Mouse (Mus musculus) hindbrain, embryonic 11.5 days (tissue): Measurements from ENCODE around the gene Irx2. TPM values are rescaled to one million over a fixed set of nuclear protein-coding genes. Genes with fewer than 3 reads are reported as not detected.

Experiments
- ATAC-seq: fragments of 200-750 bp; cut with Nextera tagmentation; 2 replicates; pipeline ENCODE4 v1.8.0; 2017; ENCODE audit warnings: mild to moderate bottlenecking, moderate TSS enrichment, moderate library complexity; ENCODE audit not compliant: low FRiP score
- DNase-seq: peaks from one replicate; pipeline ENCODE4 v3.0.0-alpha.2; 2015; ENCODE audit warnings: low spot score
- H3K27ac ChIP-seq: fragments of 300-500 bp; sonication (generic); 2 replicates; pipeline ENCODE4 v1.5.1; 2014; ENCODE audit warnings: mild to moderate bottlenecking, low read depth, low read length
- H3K27me3 ChIP-seq: fragments of 300-500 bp; sonication (generic); 2 replicates; pipeline ENCODE4 v1.6.1; 2014; ENCODE audit warnings: mild to moderate bottlenecking, low read length, moderate library complexity, mixed read lengths; ENCODE audit not compliant: control insufficient read depth, insufficient read depth
- H3K36me3 ChIP-seq: fragments of 300-500 bp; sonication (generic); 2 replicates; pipeline ENCODE4 v1.6.1; 2014; ENCODE audit warnings: mild to moderate bottlenecking, low read length, moderate library complexity, mixed read lengths; ENCODE audit not compliant: control insufficient read depth, insufficient read depth
- H3K4me1 ChIP-seq: fragments of 300-500 bp; sonication (generic); replicated peaks from 2 replicates; pipeline ENCODE4 v1.6.1; 2014; ENCODE audit warnings: low read length, mixed read lengths; ENCODE audit not compliant: control insufficient read depth, insufficient read depth
- H3K4me2 ChIP-seq: fragments of 300-500 bp; sonication (generic); replicated peaks from 2 replicates; pipeline ENCODE4 v1.6.1; 2014; ENCODE audit warnings: mild to moderate bottlenecking, low read depth, low read length
- H3K4me3 ChIP-seq: fragments of 300-500 bp; sonication (generic); 2 replicates; pipeline ENCODE4 v1.5.1; 2014; ENCODE audit warnings: low read depth, low read length
- H3K9ac ChIP-seq: fragments of 300-500 bp; sonication (generic); 2 replicates; pipeline ENCODE4 v1.6.1; 2014; ENCODE audit warnings: low read depth, low read length
- H3K9me3 ChIP-seq: fragments of 300-500 bp; sonication (generic); 2 replicates; pipeline ENCODE4 v1.6.1; 2016; ENCODE audit warnings: low read length; ENCODE audit not compliant: control insufficient read depth
- WGBS: fragments of 180-500 bp; shearing (Covaris S2); extraction: QIAGEN DNeasy Blood & Tissue Kit; methylation state at CpG from one replicate; pipeline ENCODE4 v1.1.7; 2014; 5-methylcytosine and 5-hydroxymethylcytosine counted together
- polyA plus RNA-seq: library from polyadenylated mRNA; unstranded; fragments of >200 nt; fragmentation: Nextera tagmentation; extraction: Ambion mirVana; gene quantifications from 2 replicates; pipeline ENCODE4 v1.2.1, GENCODE M21; 2014

The Irx2 gene
- polyA plus RNA-seq, 1 experiment from 2014 or later = 55.9 TPM

GRCm38 (mm10) chr13:72624847-72625170, 3.8 kb upstream of the Irx2 start:
- Histone ChIP-seq H3K4me1 (0 out of 2 replicates have a peak, but pooled peaks cover 4% of the 10 kb centered on the region), H3K9ac (peak overlapping the region; percentile 52; the same call in 1 of the 2 replicates), H3K27ac (no peak overlapping the region), H3K27me3 (peaks cover 32% of the 10 kb centered on the region), H3K4me3 (peak overlapping the region; percentile 34), H3K9me3 (no peaks in the 10 kb centered on the region), H3K4me2 (peak overlapping the region; percentile 56), H3K36me3 (no peaks in the 10 kb centered on the region)
- WGBS = 2% methylated on average over 6 of the region's 6 CpGs
- DNase-seq = no peak
- no peak for ATAC-seq

- H3K9ac ChIP-seq = no peak overlapping the region; the same call in 1 of the 2 replicates
These were observed 3.2 kb upstream of the Irx2 start for GRCm38 (mm10) chr13:72625236-72625950.

GRCm38 (mm10) chr13:72627391-72628321, 964 bp upstream of the Irx2 start:
- Histone ChIP-seq H3K4me1 (0 out of 2 replicates have a peak, but pooled peaks cover 4% of the 10 kb centered on the region), H3K9me3 (no peaks in the 10 kb centered on the region), H3K27me3 (peaks cover 34% of the 10 kb centered on the region), H3K4me3 (peak overlapping the region; percentile 83), H3K36me3 (0 out of 2 replicates have a peak, but pooled peaks cover 3% of the 10 kb centered on the region), H3K27ac (peak overlapping the region; percentile 96), H3K9ac (peak overlapping the region; percentile 95), H3K4me2 (peak overlapping the region; percentile 50)
- peak; percentile 68 for DNase-seq
- WGBS = under 1% methylated on average over 42 of the region's 42 CpGs
- no peak; the same call in 1 of the 2 replicates for ATAC-seq

More at GRCm38 (mm10) chr13:72625236-72625950, 3.2 kb upstream of the Irx2 start:
- H3K27me3 ChIP-seq = peaks cover 32% of the 10 kb centered on the region
- ATAC-seq (no peak), DNase-seq (peak; percentile 82)
- H3K9me3 ChIP-seq = no peaks in the 10 kb centered on the region
- H3K27ac ChIP-seq = no peak overlapping the region
- H3K4me3 ChIP-seq = peak overlapping the region; percentile 34
- 6% methylated on average over 28 of the region's 28 CpGs for WGBS
- 0 out of 2 replicates have a peak, but pooled peaks cover 4% of the 10 kb centered on the region for H3K4me1 ChIP-seq
- H3K36me3 ChIP-seq = no peaks in the 10 kb centered on the region
- peak overlapping the region; percentile 56 for H3K4me2 ChIP-seq

GRCm38 (mm10) chr13:72628935-72629631, 463 bp downstream of the Irx2 start:
- Histone ChIP-seq H3K4me1 (0 out of 2 replicates have a peak, but pooled peaks cover 7% of the 10 kb centered on the region), H3K9ac (peak overlapping the region; percentile 95), H3K36me3 (0 out of 2 replicates have a peak, but pooled peaks cover 3% of the 10 kb centered on the region), H3K4me2 (peak overlapping the region; percentile 50), H3K27ac (peak overlapping the region; percentile 96), H3K9me3 (no peaks in the 10 kb centered on the region), H3K27me3 (peaks cover 28% of the 10 kb centered on the region), H3K4me3 (peak overlapping the region; percentile 83)
- WGBS = under 1% methylated on average over 83 of the region's 88 CpGs
- peak; percentile 76 for DNase-seq
- ATAC-seq = peak; percentile 8; the same call in 1 of the 2 replicates

GRCm38 (mm10) chr13:72629806-72630205, 1.2 kb downstream of the Irx2 start:
- peak overlapping the region; percentile 95 for H3K9ac ChIP-seq
- H3K9me3 ChIP-seq = no peaks in the 10 kb centered on the region
- H3K4me1 ChIP-seq = 0 out of 2 replicates have a peak, but pooled peaks cover 7% of the 10 kb centered on the region
- 0 out of 2 replicates have a peak, but pooled peaks cover 3% of the 10 kb centered on the region for H3K36me3 ChIP-seq
- H3K4me3 ChIP-seq = peak overlapping the region; percentile 83
- under 1% methylated on average over 13 of the region's 13 CpGs for WGBS
- ATAC-seq = no peak
- peak overlapping the region; percentile 58; the same call in 1 of the 2 replicates for H3K27ac ChIP-seq
- DNase-seq = peak; percentile 67
- H3K27me3 ChIP-seq = peaks cover 27% of the 10 kb centered on the region
- H3K4me2 ChIP-seq = peak overlapping the region; percentile 50

GRCm38 (mm10) chr13:72630501-72631372, 2.1 kb downstream of the Irx2 start:
- Histone ChIP-seq H3K9ac (peak overlapping the region; percentile 95), H3K4me3 (peak overlapping the region; percentile 83), H3K4me2 (peak overlapping the region; percentile 50), H3K27ac (peak overlapping the region; percentile 58; the same call in 1 of the 2 replicates), H3K27me3 (peaks cover 25% of the 10 kb centered on the region), H3K4me1 (0 out of 2 replicates have a peak, but pooled peaks cover 12% of the 10 kb centered on the region), H3K36me3 (0 out of 2 replicates have a peak, but pooled peaks cover 3% of the 10 kb centered on the region), H3K9me3 (no peaks in the 10 kb centered on the region)
- WGBS = 1% methylated on average over 60 of the region's 60 CpGs
- DNase-seq (peak; percentile 61), ATAC-seq (no peak)

GRCm38 (mm10) chr13:72631373-72632021, 2.9 kb downstream of the Irx2 start:
- Histone ChIP-seq H3K4me3 (peak overlapping the region; percentile 83), H3K36me3 (0 out of 2 replicates have a peak, but pooled peaks cover 3% of the 10 kb centered on the region), H3K9me3 (no peaks in the 10 kb centered on the region), H3K27ac (peak overlapping the region; percentile 58; the same call in 1 of the 2 replicates), H3K4me1 (peaks cover 12% of the 10 kb centered on the region; the same call in 1 of the 2 replicates), H3K27me3 (peaks cover 26% of the 10 kb centered on the region), H3K9ac (peak overlapping the region; percentile 95), H3K4me2 (peak overlapping the region; percentile 50)
- under 1% methylated on average over 59 of the region's 62 CpGs for WGBS
- DNase-seq = peak; percentile 71
- no peak for ATAC-seq
